Mouse (Mus musculus) heart, adult 2 months (tissue): ENCODE measurements around the gene Gm8265. TPM values are rescaled to one million over a fixed set of nuclear protein-coding genes. Genes with fewer than 3 reads are reported as not detected.
"Not testable (repeated sequence)": the region's sequence is repeated elsewhere in the genome, so short reads cannot be mapped to it uniquely, and the experiment has no call there.

Source experiments
- DNase-seq, 2 experiments: peaks; one replicate each; pipeline ENCODE4 v3.0.0; 2021
- H3K27ac ChIP-seq: fragments of 200-600 bp; 2 replicates; pipeline ENCODE4 v1.8.1; 2022
- H3K27me3 ChIP-seq: fragments of 200-500 bp; 2 replicates; pipeline ENCODE4 v1.6.1; 2012; ENCODE audit warnings: mild to moderate bottlenecking, low read length, inconsistent platforms, mixed read lengths; ENCODE audit not compliant: control insufficient read depth, insufficient read depth
- H3K36me3 ChIP-seq: fragments of 200-500 bp; 2 replicates; pipeline ENCODE4 v1.6.1; 2012; ENCODE audit warnings: low read length, inconsistent platforms; ENCODE audit not compliant: control insufficient read depth, insufficient read depth
- H3K4me1 ChIP-seq: fragments of 200-500 bp; 2 replicates; pipeline ENCODE4 v1.6.1; 2011; ENCODE audit warnings: low read length; ENCODE audit not compliant: control insufficient read depth, insufficient read depth
- H3K4me3 ChIP-seq: fragments of 200-600 bp; 2 replicates; pipeline ENCODE4 v1.8.1; 2022
- H3K79me2 ChIP-seq: fragments of 200-500 bp; replicated peaks from 2 replicates; pipeline ENCODE4 v1.6.1; 2012; ENCODE audit warnings: mild to moderate bottlenecking, inconsistent platforms, low read length, moderate library complexity, mixed read lengths; ENCODE audit not compliant: control insufficient read depth, insufficient read depth
- H3K9ac ChIP-seq: fragments of 200-500 bp; 2 replicates; pipeline ENCODE4 v1.6.1; 2012; ENCODE audit warnings: low read depth, mild to moderate bottlenecking, control low read depth, inconsistent platforms, low read length, mixed read lengths
- WGBS: fragments of 180-500 bp; shearing (Covaris S2); methylation state at CpG from one replicate; pipeline ENCODE4 v1.1.7; 2018; 5-methylcytosine and 5-hydroxymethylcytosine counted together
- intact Hi-C: fragments of 180-260 bp; cut with DNase I; formaldehyde crosslinking; loops from one replicate; pipeline ENCODE4 v1.15.1; 2025
- long read RNA-seq: library from polyadenylated mRNA; stranded (forward); transcript quantifications from one replicate; pipeline ENCODE4 v2.0.0, GENCODE M21; 2021
- polyA plus RNA-seq: library from polyadenylated mRNA; depleted of rRNA; stranded (reverse); fragments of >200 nt; gene quantifications from 2 replicates; pipeline ENCODE4 v1.2.3, GENCODE M21; 2012; rRNA removed
- total RNA-seq, 2 experiments: library from RNA; stranded (reverse); gene quantifications; 2 replicates each; pipeline ENCODE4 v1.2.3; 2021

Gm8265 gene
- total RNA-seq (not detected), polyA plus RNA-seq (not detected in 2 replicates)
- long read RNA-seq: 0 reads

- H3K27me3 ChIP-seq, H3K9ac ChIP-seq, H3K79me2 ChIP-seq, H3K4me1 ChIP-seq, intact Hi-C loops, H3K36me3 ChIP-seq, H3K27ac ChIP-seq, H3K4me3 ChIP-seq, DNase-seq: not testable (repeated sequence)
- WGBS: no CpG with 5 or more reads among the region's 1 CpGs
Observed at GRCm38 (mm10) chr14:5632928-5633327, at the start of gene Gm8265. Gene Gm8265 (minus strand): TSS chr14:5633028.

Other genes starting within 250 kb of the Gm8265 start
- not detected for gene Gm3500, start 244.0 kb downstream of the Gm8265 start, total RNA-seq
- gene Gm3500, start 244.0 kb downstream of the Gm8265 start, polyA plus RNA-seq: 0.35 TPM in 1 of 2 replicates, not detected in the other
- gene Gm3194, start 177.6 kb downstream of the Gm8265 start, total RNA-seq: under 1 TPM; 0.32 to 0.34 TPM
- gene Gm3194, start 177.6 kb downstream of the Gm8265 start, polyA plus RNA-seq: 0.29 and 0.43 TPM in 2 replicates
- not detected for gene Gm8246, start 155.2 kb downstream of the Gm8265 start, total RNA-seq
- not detected in 2 replicates for gene Gm8246, start 155.2 kb downstream of the Gm8265 start, polyA plus RNA-seq
- gene Gm3187, start 148.8 kb downstream of the Gm8265 start, total RNA-seq: not detected
- gene Gm3187, start 148.8 kb downstream of the Gm8265 start, polyA plus RNA-seq: not detected in 2 replicates
- under 1 TPM in 1 of 2 experiments, not detected in 1; 0.18 TPM for gene Gm3488, start 131.4 kb downstream of the Gm8265 start, total RNA-seq
- 0.47 TPM in 1 of 2 replicates, not detected in the other for gene Gm3488, start 131.4 kb downstream of the Gm8265 start, polyA plus RNA-seq
- gene Gm3532, start 94.5 kb downstream of the Gm8265 start, total RNA-seq: not detected
- gene Gm3532, start 94.5 kb downstream of the Gm8265 start, polyA plus RNA-seq: not detected in 2 replicates
- not detected for gene Gm9603, start 54.4 kb upstream of the Gm8265 start, total RNA-seq
- not detected in 2 replicates for gene Gm9603, start 54.4 kb upstream of the Gm8265 start, polyA plus RNA-seq
- gene Gm3373, start 108.5 kb upstream of the Gm8265 start, total RNA-seq: under 1 TPM in 1 of 2 experiments, not detected in 1; 0.23 TPM
- 0.23 and 0.96 TPM in 2 replicates for gene Gm3373, start 108.5 kb upstream of the Gm8265 start, polyA plus RNA-seq
- gene Gm3383, start 175.0 kb upstream of the Gm8265 start, total RNA-seq: under 1 TPM; 0.32 to 0.34 TPM
- gene Gm3383, start 175.0 kb upstream of the Gm8265 start, polyA plus RNA-seq: 0.29 and 0.43 TPM in 2 replicates
- gene Gm3424, start 197.3 kb upstream of the Gm8265 start, total RNA-seq: not detected
- gene Gm3424, start 197.3 kb upstream of the Gm8265 start, polyA plus RNA-seq: not detected in 2 replicates
- gene Gm8237, start 247.4 kb upstream of the Gm8265 start, total RNA-seq: under 1 TPM; 0.16 to 0.25 TPM
- gene Gm8237, start 247.4 kb upstream of the Gm8265 start, polyA plus RNA-seq: 0.09 TPM in 1 of 2 replicates, not detected in the other